Mouse (Mus musculus) liver, embryonic 12.5 days (tissue): ENCODE measurements at regions not wholly inside any gene's neighbourhood (a gene's known extent, or its start where the extent isn't known, plus 50 kb on each side); places are given as distances from the start of the nearest gene placed in this dataset.

Source experiments
- ATAC-seq: fragments of 200-750 bp; cut with Nextera tagmentation; 2 replicates; pipeline ENCODE4 v1.8.0; 2017; ENCODE audit warnings: moderate number of reproducible peaks, mild to moderate bottlenecking, moderate library complexity
- H3K27ac ChIP-seq: fragments of 300-500 bp; sonication (generic); 2 replicates; pipeline ENCODE4 v1.5.1; 2016; ENCODE audit warnings: mild to moderate bottlenecking
- H3K27me3 ChIP-seq: fragments of 300-500 bp; sonication (generic); replicated peaks from 2 replicates; pipeline ENCODE4 v1.6.1; 2016; ENCODE audit warnings: mild to moderate bottlenecking, moderate library complexity
- H3K36me3 ChIP-seq: fragments of 300-500 bp; sonication (generic); 2 replicates; pipeline ENCODE4 v1.6.1; 2016; ENCODE audit warnings: mild to moderate bottlenecking, moderate library complexity
- H3K4me1 ChIP-seq: fragments of 300-500 bp; sonication (generic); 2 replicates; pipeline ENCODE4 v1.6.1; 2016
- H3K4me2 ChIP-seq: fragments of 300-500 bp; sonication (generic); 2 replicates; pipeline ENCODE4 v1.6.1; 2016; ENCODE audit warnings: mild to moderate bottlenecking, moderate library complexity
- H3K4me3 ChIP-seq: fragments of 300-500 bp; sonication (generic); 2 replicates; pipeline ENCODE4 v1.5.1; 2016; ENCODE audit warnings: mild to moderate bottlenecking, moderate library complexity
- H3K9ac ChIP-seq: fragments of 300-500 bp; sonication (generic); 2 replicates; pipeline ENCODE4 v1.6.1; 2016; ENCODE audit warnings: mild to moderate bottlenecking, moderate library complexity
- H3K9me3 ChIP-seq: fragments of 300-500 bp; sonication (generic); replicated peaks from 2 replicates; pipeline ENCODE4 v1.6.1; 2016; ENCODE audit warnings: mild to moderate bottlenecking, moderate library complexity
- WGBS: fragments of 180-500 bp; shearing (Covaris S2); methylation state at CpG from one replicate; pipeline ENCODE4 v1.1.7; 2016; ENCODE audit not compliant: insufficient replicate concordance; 5-methylcytosine and 5-hydroxymethylcytosine counted together

DNA sequence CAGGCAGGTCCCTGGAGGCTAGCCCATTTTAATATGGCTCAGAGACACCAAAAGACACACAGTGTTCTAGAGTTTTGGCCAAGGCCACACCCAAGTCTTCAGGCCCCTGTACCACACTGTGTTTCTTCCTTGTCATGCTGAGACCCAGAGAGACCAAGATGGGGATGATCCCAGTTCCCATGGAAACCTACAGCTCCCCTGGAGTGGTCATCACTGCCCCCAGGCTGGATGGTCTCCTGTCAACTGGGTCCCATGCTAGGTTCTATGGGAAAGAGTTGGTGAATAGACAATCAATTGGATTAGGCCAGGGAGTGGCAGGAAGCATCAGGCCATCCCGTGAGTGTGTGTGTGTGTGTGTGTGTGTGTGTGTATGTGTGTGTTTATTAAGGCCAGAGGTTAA is 80.5 kb upstream of the Tle3 start:
- Histone ChIP-seq H3K27me3 (peaks cover 74% of the 10 kb centered on the region), H3K4me3 (no peak overlapping the region), H3K27ac (no peak overlapping the region), H3K36me3 (no peaks in the 10 kb centered on the region), H3K4me2 (no peak overlapping the region), H3K4me1 (no peaks in the 10 kb centered on the region), H3K9me3 (no peaks in the 10 kb centered on the region), H3K9ac (no peak overlapping the region)
- ATAC-seq: no peak
- 39% methylated on average over 1 of the region's 1 CpGs for WGBS

DNA sequence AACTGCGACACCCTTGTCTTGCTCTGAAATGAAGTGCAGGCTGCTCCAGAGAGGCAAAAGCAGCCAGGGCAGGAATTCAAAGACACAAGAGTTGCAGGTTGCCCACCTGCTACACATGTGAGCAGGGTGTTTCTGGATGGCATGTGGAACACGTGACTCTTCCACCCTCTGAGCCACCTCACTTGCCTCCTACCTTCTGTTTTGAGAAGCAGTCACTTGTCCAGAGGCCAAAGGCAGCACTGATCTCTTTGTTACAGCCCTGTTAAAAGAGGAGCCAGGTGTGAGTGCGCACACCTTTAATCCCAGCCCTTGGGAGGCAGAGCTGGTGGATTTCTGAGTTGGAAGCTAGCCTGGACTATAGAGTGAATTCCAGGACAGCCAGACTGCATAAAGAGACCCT is 79.7 kb upstream of the Tle3 start:
- Histone ChIP-seq H3K27me3 (peaks cover 78% of the 10 kb centered on the region), H3K36me3 (no peaks in the 10 kb centered on the region), H3K4me2 (no peak overlapping the region), H3K4me3 (no peak overlapping the region), H3K4me1 (no peaks in the 10 kb centered on the region; the same call in 1 of the 2 replicates), H3K9ac (no peak overlapping the region), H3K27ac (no peak overlapping the region), H3K9me3 (no peaks in the 10 kb centered on the region)
- WGBS: 63% methylated on average over 3 of the region's 3 CpGs
- no peak for ATAC-seq

DNA sequence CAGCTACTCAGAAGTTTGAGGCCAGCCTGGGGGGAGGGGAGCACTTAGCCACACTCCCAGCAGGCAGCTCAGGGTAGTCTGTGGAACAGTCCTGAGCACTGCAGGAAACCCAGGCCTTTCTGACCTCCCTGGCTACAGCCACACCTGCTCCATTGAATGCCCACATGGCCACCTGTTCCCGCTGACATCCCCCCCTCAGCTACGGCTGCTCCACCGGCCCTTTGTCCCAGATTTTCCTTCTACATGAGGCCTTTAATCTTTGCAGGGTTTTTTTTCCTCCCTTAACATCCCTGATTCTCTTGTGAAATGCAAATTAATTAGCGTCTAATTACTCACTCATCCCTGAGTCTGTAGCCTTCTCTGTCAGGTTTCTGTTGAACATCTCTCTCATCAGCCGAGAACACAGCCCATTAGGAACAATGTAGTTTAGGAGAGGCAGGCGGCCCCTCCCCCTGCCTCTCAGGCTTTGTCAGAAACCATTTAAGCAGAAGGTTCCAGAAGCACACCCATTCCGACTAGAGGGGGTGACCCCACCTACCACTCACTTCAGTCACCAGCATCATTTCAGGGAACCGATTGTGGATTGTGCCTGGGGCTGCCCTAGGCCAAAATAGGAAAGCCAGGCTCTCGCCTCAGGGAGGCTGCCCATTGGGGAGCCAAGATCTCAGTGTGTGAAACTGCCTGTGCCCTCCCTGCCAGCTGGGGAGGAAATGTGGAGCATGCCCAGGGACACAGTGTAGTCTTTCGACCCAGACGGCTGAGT is 78.8 kb upstream of the Tle3 start:
- H3K4me3 ChIP-seq: no peak overlapping the region
- no peak for ATAC-seq
- H3K9ac ChIP-seq: no peak overlapping the region
- no peak overlapping the region for H3K4me2 ChIP-seq
- no peaks in the 10 kb centered on the region for H3K36me3 ChIP-seq
- 52% methylated on average over 11 of the region's 11 CpGs for WGBS
- H3K9me3 ChIP-seq: no peaks in the 10 kb centered on the region
- peaks cover 82% of the 10 kb centered on the region for H3K27me3 ChIP-seq
- H3K27ac ChIP-seq: no peak overlapping the region
- H3K4me1 ChIP-seq: peaks cover 3% of the 10 kb centered on the region; the same call in 1 of the 2 replicates

GRCm38 (mm10) chr9:61295001-61295400 is 77.2 kb upstream of the Tle3 start:
- Histone ChIP-seq H3K4me2 (no peak overlapping the region), H3K36me3 (no peaks in the 10 kb centered on the region), H3K4me1 (peaks cover 17% of the 10 kb centered on the region), H3K4me3 (no peak overlapping the region), H3K9ac (no peak overlapping the region), H3K27ac (no peak overlapping the region), H3K9me3 (no peaks in the 10 kb centered on the region), H3K27me3 (peaks cover 68% of the 10 kb centered on the region)
- no peak for ATAC-seq
- 65% methylated on average over 5 of the region's 5 CpGs for WGBS

DNA sequence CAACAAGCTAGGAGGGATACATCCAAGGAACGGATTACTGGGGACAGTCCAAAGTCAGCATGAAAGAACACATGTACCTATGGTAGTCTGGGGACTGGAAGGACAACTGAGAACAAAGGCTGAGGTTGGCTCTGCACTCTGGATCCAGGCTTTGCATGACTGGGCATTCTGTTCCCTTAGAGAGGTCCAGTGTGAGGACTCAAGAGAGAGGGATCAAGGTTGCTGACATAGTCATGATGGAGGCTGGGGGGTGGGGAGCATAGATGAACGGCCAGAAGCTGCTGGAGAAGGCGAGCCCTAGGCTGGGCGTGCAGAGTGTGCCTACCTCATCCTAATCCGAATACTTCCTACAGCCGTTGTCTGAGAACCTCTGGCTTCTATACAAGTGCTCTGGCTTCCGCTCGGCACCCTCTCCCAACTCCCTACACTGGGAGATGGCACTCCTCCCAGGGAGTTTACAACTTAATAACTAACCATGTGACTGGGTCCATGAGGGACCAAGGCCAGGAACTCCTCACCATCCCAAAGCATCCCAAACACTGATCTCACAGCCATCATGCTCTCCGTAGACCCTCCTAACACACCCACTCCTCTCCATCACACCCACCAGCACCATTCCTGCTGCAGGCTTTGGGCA is 75.7 kb upstream of the Tle3 start:
- no peaks in the 10 kb centered on the region for H3K36me3 ChIP-seq
- H3K9ac ChIP-seq: no peak overlapping the region
- H3K27ac ChIP-seq: no peak overlapping the region
- H3K4me2 ChIP-seq: no peak overlapping the region
- no peak overlapping the region for H3K4me3 ChIP-seq
- H3K27me3 ChIP-seq: peaks cover 68% of the 10 kb centered on the region
- no peaks in the 10 kb centered on the region for H3K9me3 ChIP-seq
- H3K4me1 ChIP-seq: peaks cover 29% of the 10 kb centered on the region
- 76% methylated on average over 9 of the region's 9 CpGs for WGBS
- ATAC-seq: no peak

DNA sequence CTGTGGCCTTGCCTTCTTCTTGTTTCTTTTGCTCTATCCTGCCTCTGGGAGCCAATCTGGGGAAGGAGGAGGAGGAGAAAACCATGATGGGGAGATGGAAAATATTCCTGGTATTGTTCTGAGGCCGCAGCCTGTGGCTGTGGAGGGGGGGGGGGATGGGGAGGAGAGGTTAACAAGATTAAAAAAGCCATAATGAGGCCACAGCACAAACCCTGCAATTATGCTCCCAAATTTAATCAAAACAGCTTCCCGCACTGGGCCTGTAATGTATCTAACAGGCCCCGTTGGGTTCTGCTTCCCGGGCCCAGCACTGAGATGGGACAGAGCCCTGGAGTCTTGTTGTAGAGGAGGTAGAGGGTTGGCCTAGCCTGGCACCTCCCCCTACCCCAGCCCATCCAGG is 74.8 kb upstream of the Tle3 start:
- Histone ChIP-seq H3K27ac (no peak overlapping the region), H3K4me3 (no peak overlapping the region), H3K4me2 (no peak overlapping the region), H3K9ac (no peak overlapping the region), H3K9me3 (no peaks in the 10 kb centered on the region), H3K4me1 (peaks cover 29% of the 10 kb centered on the region), H3K27me3 (peaks cover 65% of the 10 kb centered on the region), H3K36me3 (no peaks in the 10 kb centered on the region)
- 49% methylated on average over 4 of the region's 4 CpGs for WGBS
- ATAC-seq: no peak

- Histone ChIP-seq H3K4me2 (peak overlapping the region; percentile 34), H3K4me3 (no peak overlapping the region), H3K4me1 (peaks cover 33% of the 10 kb centered on the region), H3K9me3 (no peaks in the 10 kb centered on the region), H3K27me3 (peaks cover 41% of the 10 kb centered on the region), H3K9ac (peak overlapping the region; percentile 25; the same call in 1 of the 2 replicates), H3K36me3 (no peaks in the 10 kb centered on the region), H3K27ac (peak overlapping the region; percentile 62; the same call in 1 of the 2 replicates)
- peak; percentile 88 for ATAC-seq
- 17% methylated on average over 8 of the region's 8 CpGs for WGBS
Observed at GRCm38 (mm10) chr9:61299873-61300560, 72.1 kb upstream of the Tle3 start.

GRCm38 (mm10) chr9:61301070-61301469 is 71.1 kb upstream of the Tle3 start:
- no peaks in the 10 kb centered on the region for H3K9me3 ChIP-seq
- H3K27me3 ChIP-seq: peaks cover 37% of the 10 kb centered on the region
- no peak overlapping the region for H3K9ac ChIP-seq
- no peak overlapping the region for H3K4me3 ChIP-seq
- no peak for ATAC-seq
- H3K4me1 ChIP-seq: peaks cover 33% of the 10 kb centered on the region
- WGBS: 80% methylated on average over 8 of the region's 8 CpGs
- H3K36me3 ChIP-seq: no peaks in the 10 kb centered on the region
- H3K27ac ChIP-seq: no peak overlapping the region
- no peak overlapping the region for H3K4me2 ChIP-seq

GRCm38 (mm10) chr9:61302724-61303123 is 69.4 kb upstream of the Tle3 start:
- Histone ChIP-seq H3K27me3 (peaks cover 36% of the 10 kb centered on the region), H3K36me3 (no peaks in the 10 kb centered on the region), H3K9ac (no peak overlapping the region), H3K4me1 (peaks cover 34% of the 10 kb centered on the region), H3K9me3 (no peaks in the 10 kb centered on the region), H3K4me2 (no peak overlapping the region), H3K4me3 (no peak overlapping the region), H3K27ac (no peak overlapping the region)
- 14% methylated on average over 5 of the region's 5 CpGs for WGBS
- ATAC-seq: no peak

GRCm38 (mm10) chr9:61306306-61306705 is 65.9 kb upstream of the Tle3 start:
- Histone ChIP-seq H3K4me2 (no peak overlapping the region), H3K27me3 (peaks cover 38% of the 10 kb centered on the region), H3K27ac (no peak overlapping the region), H3K36me3 (no peaks in the 10 kb centered on the region), H3K9ac (no peak overlapping the region), H3K4me3 (no peak overlapping the region), H3K4me1 (peaks cover 25% of the 10 kb centered on the region), H3K9me3 (no peaks in the 10 kb centered on the region)
- no peak for ATAC-seq
- whole genome bisulfite sequencing: 74% methylated on average over 9 of the region's 9 CpGs

DNA sequence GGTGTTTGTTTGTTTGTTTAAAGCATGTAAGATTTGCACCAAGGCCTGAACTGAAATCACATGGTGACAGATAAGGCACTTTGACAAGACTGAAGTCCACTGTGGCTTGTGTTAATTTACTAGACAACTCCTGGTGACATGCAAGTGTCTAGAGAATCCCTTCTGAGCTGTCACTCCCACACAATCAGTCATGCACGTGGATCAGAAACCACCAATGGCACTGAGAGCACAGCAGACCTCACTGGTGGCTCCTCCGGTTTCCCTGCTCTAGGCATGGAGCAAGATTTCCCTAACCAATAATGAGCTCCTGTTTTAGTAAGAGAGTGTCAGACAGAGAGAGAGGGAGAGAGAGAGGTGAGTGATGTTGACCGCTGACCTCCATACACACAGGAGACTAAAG is 63.1 kb upstream of the Tle3 start:
- ATAC-seq: no peak
- no peak overlapping the region for H3K4me3 ChIP-seq
- no peak overlapping the region for H3K9ac ChIP-seq
- H3K36me3 ChIP-seq: no peaks in the 10 kb centered on the region
- H3K27me3 ChIP-seq: peaks cover 60% of the 10 kb centered on the region
- 55% methylated on average over 3 of the region's 3 CpGs for WGBS
- H3K9me3 ChIP-seq: no peaks in the 10 kb centered on the region
- H3K4me2 ChIP-seq: no peak overlapping the region
- H3K27ac ChIP-seq: no peak overlapping the region
- H3K4me1 ChIP-seq: peaks cover 29% of the 10 kb centered on the region
